Mouse (Mus musculus): ENCODE data around the gene Creb1. TPM values are rescaled to one million over a fixed set of nuclear protein-coding genes. Genes with fewer than 3 reads are reported as not detected.
"Not testable (repeated sequence)": the region's sequence is repeated elsewhere in the genome, so short reads cannot be mapped to it uniquely, and the experiment has no call there.

Creb1 gene
- total RNA-seq, 2 experiments from 2014 or later = 28.9 to 32.6 TPM

- intact Hi-C loops (cut with DNase I) = loop anchor here (5.0 to 10.0 kb wide), 4 partner anchors 83 to 397 kb away; partner anchors contain the start of gene Creb1
- no peak for DNase-seq (ENCODE audit: low spot score)
These were observed 83.1 kb downstream of the Creb1 start for GRCm38 (mm10) chr1:64615531-64615991.

DNA sequence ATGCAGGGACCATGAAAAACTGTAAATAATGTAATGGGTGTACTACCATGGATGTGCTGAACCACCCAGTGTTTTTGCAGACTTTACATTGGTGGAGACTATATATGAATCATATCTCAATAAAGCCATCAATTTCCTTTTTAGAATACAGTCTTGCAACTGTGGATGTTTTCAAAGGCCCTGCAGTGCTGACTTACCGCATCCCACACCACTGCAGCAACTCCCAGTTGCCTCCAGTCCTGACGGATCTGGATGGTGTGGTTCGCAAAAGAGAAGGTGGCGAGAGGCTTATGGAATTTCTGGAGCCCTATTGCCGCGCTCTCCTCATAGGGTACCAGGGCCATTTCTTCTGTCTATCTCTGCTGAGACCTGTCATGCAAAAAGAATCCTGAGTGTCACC lies 83.6 kb downstream of the Creb1 start:
- DNase-seq (ENCODE audit: low spot score) = no peak
- intact Hi-C loops (cut with DNase I) = loop anchor here (5.0 to 10.0 kb wide), 4 partner anchors 84 to 396 kb away; partner anchors contain the start of gene Creb1

GRCm38 (mm10) chr1:64616531-64616880 lies 84.1 kb downstream of the Creb1 start:
- intact Hi-C loops (cut with DNase I) = loop anchor here (5.0 to 10.0 kb wide), 4 partner anchors 84 to 396 kb away; partner anchors contain the start of gene Creb1

DNA sequence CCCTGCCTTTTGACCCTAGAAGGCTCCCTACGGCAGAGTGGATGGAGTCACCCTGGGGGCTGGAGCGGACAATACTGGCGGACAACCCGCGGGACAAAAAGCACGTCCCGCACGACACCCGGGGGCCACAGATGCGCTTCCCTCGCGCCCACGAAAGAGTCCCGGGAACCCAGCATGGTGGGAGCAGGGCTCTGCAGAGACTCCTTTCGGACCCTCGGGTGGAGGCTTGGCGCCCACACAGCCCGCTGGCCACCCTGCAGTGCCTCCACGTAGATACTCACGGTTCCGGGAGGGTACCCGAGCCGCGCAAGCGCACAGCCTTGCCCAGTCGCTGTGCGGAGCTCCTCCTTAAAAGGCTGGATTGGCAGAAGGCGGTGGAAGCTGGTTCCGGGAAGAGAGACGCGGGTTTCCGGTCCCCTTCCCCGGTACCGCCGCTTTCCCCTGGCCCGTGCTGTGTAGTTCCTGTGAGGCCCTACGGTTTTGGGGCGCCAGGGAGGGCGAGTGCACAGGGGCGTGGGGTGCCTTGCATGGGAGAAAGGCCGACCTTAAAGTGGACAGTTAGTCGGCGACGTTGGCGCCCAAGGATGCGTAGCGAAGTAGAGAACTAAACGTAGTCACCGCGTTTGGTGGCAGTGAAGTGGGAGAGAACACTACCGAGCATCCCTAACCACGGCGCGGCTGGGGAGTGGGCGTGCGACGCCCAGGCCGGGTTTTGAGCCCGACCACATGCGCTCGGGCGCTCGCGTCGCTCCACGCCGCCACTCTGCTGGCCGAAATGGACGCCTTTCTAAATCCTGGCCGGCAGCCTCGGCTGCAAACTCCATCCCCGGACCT lies 84.7 kb downstream of the Creb1 start, which contains the start of gene Mettl21a:
Gene Mettl21a, minus strand, starts transcription at position 362 of the 834 bp plus-strand sequence.
- DNase-seq (ENCODE audit: low spot score) = peak; percentile 85
- intact Hi-C loops (cut with DNase I) = loop anchor here (1.0 to 10.0 kb wide), 5 partner anchors 85 to 395 kb away; partner anchors contain the start of gene Creb1

More at GRCm38 (mm10) chr1:64616531-64616880, 84.1 kb downstream of the Creb1 start:
- no peak for DNase-seq (ENCODE audit: low spot score)

DNA sequence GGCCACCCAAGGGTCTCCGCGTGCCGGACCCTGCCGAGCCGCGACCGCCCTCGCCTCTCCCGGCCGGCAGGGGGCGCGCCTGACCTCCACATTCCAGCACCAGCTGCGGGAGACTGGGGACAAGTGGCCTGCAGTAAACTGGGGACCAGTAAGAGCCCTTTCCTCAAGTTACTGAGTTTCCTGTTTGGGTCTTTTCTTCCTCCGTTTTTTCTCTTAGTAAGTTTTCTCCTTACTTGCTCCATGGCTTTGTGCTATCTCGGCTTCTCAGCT lies 85.2 kb downstream of the Creb1 start:
- intact Hi-C loops (cut with DNase I) = loop anchor here (1.0 to 10.0 kb wide), 5 partner anchors 85 to 395 kb away; partner anchors contain the start of gene Creb1

GRCm38 (mm10) chr1:64618226-64618625 lies 85.8 kb downstream of the Creb1 start:
- intact Hi-C loops (cut with DNase I) = loop anchor here (5.0 to 10.0 kb wide), 4 partner anchors 86 to 394 kb away; partner anchors contain the start of gene Creb1
- no peak for DNase-seq (ENCODE audit: low spot score)

More for the DNA sequence above, 85.2 kb downstream of the Creb1 start:
- DNase-seq (ENCODE audit: low spot score) = peak; percentile 77

DNA sequence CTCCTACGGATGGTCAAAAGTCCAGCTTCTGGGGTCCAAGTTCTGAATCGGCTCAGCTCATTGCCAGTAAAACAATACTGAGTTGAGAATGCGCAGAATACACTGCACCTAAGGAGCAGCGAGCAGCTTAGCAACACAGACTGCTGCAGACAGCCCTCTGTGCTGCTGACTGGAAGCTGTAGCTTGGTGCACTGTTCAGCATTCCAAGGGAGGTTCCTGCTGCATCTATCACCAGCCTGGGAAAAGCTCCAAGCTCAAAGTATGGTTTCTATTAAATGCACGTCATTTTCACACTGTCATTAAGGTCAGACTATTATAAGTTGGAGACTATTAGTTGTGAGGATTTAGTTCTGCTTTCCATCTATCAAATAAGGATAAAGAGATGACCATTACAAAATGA lies 88.7 kb downstream of the Creb1 start:
- no peak for DNase-seq (ENCODE audit: low spot score)
- intact Hi-C loops (cut with DNase I) = no loop called here

- intact Hi-C loops (cut with DNase I) = no loop called here
- no peak for DNase-seq (ENCODE audit: low spot score)
These were observed 91.4 kb downstream of the Creb1 start for GRCm38 (mm10) chr1:64623558-64624435.

DNA sequence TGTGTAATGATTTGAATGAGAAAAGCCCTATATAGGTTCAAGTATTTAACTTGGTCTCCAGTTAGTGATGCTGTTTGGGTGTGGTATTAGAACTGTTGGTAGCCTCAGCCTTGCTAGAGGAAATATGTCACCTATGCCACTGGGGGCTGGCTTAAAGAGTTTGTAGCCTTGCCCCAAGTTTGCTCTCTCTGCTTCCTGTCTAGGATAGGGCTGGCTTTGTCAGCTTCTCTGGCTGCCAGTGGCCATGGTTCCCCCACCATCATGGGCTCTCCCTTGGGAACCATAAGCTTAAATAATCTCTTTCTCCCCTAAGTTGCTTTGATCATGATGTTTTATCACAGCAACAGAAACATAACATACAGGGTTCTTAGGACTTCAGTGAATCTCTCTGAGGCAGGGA lies 92.8 kb downstream of the Creb1 start:
- no peak for DNase-seq (ENCODE audit: low spot score)
- intact Hi-C loops (cut with DNase I) = no loop called here

- intact Hi-C loops (cut with DNase I) = no loop called here
- DNase-seq (ENCODE audit: low spot score) = no peak
These were observed 99.1 kb downstream of the Creb1 start for GRCm38 (mm10) chr1:64631526-64631925.

GRCm38 (mm10) chr1:64633237-64633636 lies 100.8 kb downstream of the Creb1 start:
- no peak for DNase-seq (ENCODE audit: low spot score)
- intact Hi-C loops (cut with DNase I) = no loop called here

- intact Hi-C loops (cut with DNase I) = no loop called here
- no peak for DNase-seq (ENCODE audit: low spot score)
These were observed 103.2 kb downstream of the Creb1 start for GRCm38 (mm10) chr1:64635624-64636023.

GRCm38 (mm10) chr1:64639279-64639678 lies 106.8 kb downstream of the Creb1 start:
- DNase-seq (ENCODE audit: low spot score) = no peak
- intact Hi-C loops (cut with DNase I) = no loop called here

DNA sequence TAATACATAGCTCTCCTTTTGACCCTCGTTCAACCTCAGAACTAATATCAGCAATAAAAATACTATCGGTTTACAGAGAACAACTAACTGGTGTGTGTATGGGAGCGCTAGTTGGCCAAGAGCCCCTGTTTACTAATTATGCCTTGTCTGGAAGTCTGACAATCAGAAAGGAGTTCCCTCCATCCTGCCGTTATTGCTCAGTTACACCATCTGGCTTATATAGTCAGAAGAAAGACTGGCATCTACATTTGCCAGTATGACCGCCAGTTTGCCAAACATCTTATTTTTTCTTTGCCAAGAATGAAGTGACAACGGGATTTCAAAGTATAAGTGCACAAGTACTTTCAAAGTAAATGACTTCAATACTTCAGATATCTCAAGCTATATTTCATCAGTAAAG lies 108.6 kb downstream of the Creb1 start:
- intact Hi-C loops (cut with DNase I) = no loop called here
- no peak for DNase-seq (ENCODE audit: low spot score)

- intact Hi-C loops (cut with DNase I); DNase-seq (ENCODE audit: low spot score): not testable (repeated sequence)
These were observed 110.1 kb downstream of the Creb1 start for GRCm38 (mm10) chr1:64642541-64642940.

DNA sequence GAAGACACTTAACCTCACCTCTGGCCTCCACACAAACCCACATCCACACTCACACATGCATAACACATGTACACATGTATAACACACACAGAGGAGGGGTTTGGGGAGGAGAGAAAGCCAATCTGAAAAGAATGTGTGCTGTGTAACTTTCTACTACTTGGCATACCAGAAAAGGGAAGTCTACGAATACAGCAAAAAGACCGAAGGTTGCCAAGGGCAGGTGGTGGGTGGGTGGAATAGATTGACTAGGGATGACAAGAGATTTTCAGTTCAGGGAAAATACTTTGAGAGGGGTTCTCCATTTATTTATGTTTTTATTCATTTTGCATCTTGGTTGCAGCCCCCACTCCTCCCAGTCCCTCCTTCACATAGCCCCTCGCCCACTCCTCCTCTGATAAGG lies 112.1 kb downstream of the Creb1 start:
- DNase-seq (ENCODE audit: low spot score) = no peak
- intact Hi-C loops (cut with DNase I) = no loop called here

GRCm38 (mm10) chr1:64649362-64650124 lies 117.1 kb downstream of the Creb1 start:
- intact Hi-C loops (cut with DNase I) = no loop called here

GRCm38 (mm10) chr1:64653701-64654100 lies 121.3 kb downstream of the Creb1 start:
- intact Hi-C loops (cut with DNase I) = no loop called here
- no peak for DNase-seq (ENCODE audit: low spot score)

More at GRCm38 (mm10) chr1:64649362-64650124, 117.1 kb downstream of the Creb1 start:
- DNase-seq (ENCODE audit: low spot score) = peak; percentile 4

All from heart, postnatal 25 days (tissue).